ENCODE assay signal across 9 mouse cellular contexts in genomic region chr13:5591837-5592555, GRCm38 (mm10).
DNase-seq lines count a peak whose midpoint lies in the region; ATAC-seq and TF ChIP-seq lines count a peak whose summit lies in the region.
"Had no signal": no experiment of that assay in that cellular context is flagged by ENCODE, and none has a peak within 500 bp of the region (broad histone marks: within the 10 kb centered on the region; RNA-seq: fewer than 3 reads in every experiment).

No protein-coding gene starts in this region.

- H3K4me3 ChIP-seq in lung, embryonic 15.5 days = no peak overlapping the region
- H3K4me3 ChIP-seq in brown adipose tissue, adult 24 weeks (ENCODE audit: insufficient read depth, low read depth, low read length) = no peak overlapping the region
- no peak overlapping the region for H3K4me3 ChIP-seq in heart, postnatal 0 days (ENCODE audit: low read depth, low read length)
- H3K4me3 ChIP-seq: embryonic facial prominence, embryonic 12.5 days had no signal

- H3K9me3 ChIP-seq in lung, embryonic 15.5 days = no peaks in the 10 kb centered on the region
- no peaks in the 10 kb centered on the region for H3K9me3 ChIP-seq in heart, postnatal 0 days (replicated peaks; ENCODE audit: control insufficient read depth, low read length)
- H3K9me3 ChIP-seq: embryonic facial prominence, embryonic 12.5 days had no signal

- H3K27me3 ChIP-seq in lung, embryonic 15.5 days = no peaks in the 10 kb centered on the region
- no peaks in the 10 kb centered on the region for H3K27me3 ChIP-seq in heart, postnatal 0 days (ENCODE audit: control insufficient read depth, insufficient read depth, low read length)
- H3K27me3 ChIP-seq: embryonic facial prominence, embryonic 12.5 days had no signal

- no peaks in the 10 kb centered on the region for H3K4me1 ChIP-seq in lung, embryonic 15.5 days
- H3K4me1 ChIP-seq in brown adipose tissue, adult 24 weeks (ENCODE audit: control insufficient read depth, insufficient read depth, insufficient read length, low read length) = peaks cover 5% of the 10 kb centered on the region; the same call in 1 of the 2 replicates
- peaks cover 14% of the 10 kb centered on the region for H3K4me1 ChIP-seq in heart, postnatal 0 days (ENCODE audit: control insufficient read depth, insufficient read depth)
- H3K4me1 ChIP-seq: embryonic facial prominence, embryonic 12.5 days had no signal

- no peak overlapping the region for H3K9ac ChIP-seq in lung, embryonic 15.5 days
- no peak overlapping the region for H3K9ac ChIP-seq in heart, postnatal 0 days (replicated peaks; ENCODE audit: low read depth, low read length)
- H3K9ac ChIP-seq: embryonic facial prominence, embryonic 12.5 days had no signal

- ATAC-seq in lung, embryonic 15.5 days (ENCODE audit: borderline replicate concordance, extremely low read depth, low FRiP score, low TSS enrichment) = no peak
- ATAC-seq in heart, postnatal 0 days (ENCODE audit: insufficient read depth, low read depth) = peak; percentile 73
- peak; percentile 75 for ATAC-seq in monocyte, adult 5-6 weeks (replicated peaks; ENCODE audit: insufficient number of reproducible peaks, low FRiP score, low TSS enrichment, poor library complexity, severe bottlenecking)

- no peaks in the 10 kb centered on the region for H3K36me3 ChIP-seq in lung, embryonic 15.5 days
- no peaks in the 10 kb centered on the region for H3K36me3 ChIP-seq in heart, postnatal 0 days (replicated peaks; ENCODE audit: control insufficient read depth, insufficient read depth, low read length)
- H3K36me3 ChIP-seq: embryonic facial prominence, embryonic 12.5 days had no signal

- no peak overlapping the region for H3K4me2 ChIP-seq in lung, embryonic 15.5 days
- H3K4me2 ChIP-seq in heart, postnatal 0 days (ENCODE audit: low read depth, low read length) = peak overlapping the region; percentile 3; the same call in 1 of the 2 replicates
- H3K4me2 ChIP-seq: embryonic facial prominence, embryonic 12.5 days had no signal

- 0 out of 2 replicates have a peak overlapping the region, but pooled peaks have one; percentile 33 for H3K27ac ChIP-seq in lung, embryonic 15.5 days
- H3K27ac ChIP-seq in brown adipose tissue, adult 24 weeks (replicated peaks; ENCODE audit: low read depth, low read length) = peak overlapping the region; percentile 82
- peak overlapping the region; percentile 78 for H3K27ac ChIP-seq in heart, postnatal 0 days (ENCODE audit: low read depth)
- H3K27ac ChIP-seq: embryonic facial prominence, embryonic 12.5 days had no signal

- 48% methylated on average over 4 of the region's 4 CpGs for WGBS in lung, embryonic 15.5 days
- 28% methylated on average over 4 of the region's 4 CpGs for WGBS in heart, postnatal 0 days

- TF ChIP-seq CTCF in heart, postnatal 0 days (IDR thresholded peaks at IDR 0.05; ENCODE audit: low read depth) = no peak

- DNase-seq in lung, postnatal 4 days = no peak
- peak; percentile 69 for DNase-seq in heart, postnatal 0 days (ENCODE audit: low spot score)
- no peak for DNase-seq in cerebellum, adult 8-10 months
- DNase-seq in right cerebral cortex, adult 2 months (ENCODE audit: low spot score in 2 of 2) = no peak
- DNase-seq in right cerebral cortex, postnatal 10 days (ENCODE audit: low spot score in 2 of 2) = no peak

- no peak for TF ChIP-seq EP300 in heart, postnatal 0 days (IDR thresholded peaks at IDR 0.05; ENCODE audit: low read depth)
